7 mouse cellular contexts compared by ENCODE assay signal in genomic region chr10:81175936-81176465, GRCm38 (mm10). TPM values are rescaled to one million over a fixed set of nuclear protein-coding genes. Genes with fewer than 3 reads are reported as not detected.
DNase-seq lines count a peak whose midpoint lies in the region; ATAC-seq and TF ChIP-seq lines count a peak whose summit lies in the region.

No protein-coding gene starts in this region.

- peak overlapping the region; percentile 94 for H3K4me3 ChIP-seq in testis, adult 2 months (ENCODE audit: control insufficient read depth, low read depth, low read length)
- H3K4me3 ChIP-seq in forebrain, embryonic 12.5 days (replicated peaks), result peak overlapping the region; percentile 100
- H3K4me3 ChIP-seq in neural tube, embryonic 12.5 days, result peak overlapping the region; percentile 85

- H3K36me3 ChIP-seq in testis, adult 2 months (ENCODE audit: control insufficient read depth, insufficient read depth, low read length), result no peaks in the 10 kb centered on the region; the same call in none of the 2 replicates
- peaks cover 37% of the 10 kb centered on the region for H3K36me3 ChIP-seq in forebrain, embryonic 12.5 days (replicated peaks)
- H3K36me3 ChIP-seq in neural tube, embryonic 12.5 days, result peaks cover 38% of the 10 kb centered on the region

- H3K9ac ChIP-seq in forebrain, embryonic 12.5 days, result peak overlapping the region; percentile 29; the same call in 1 of the 2 replicates
- H3K9ac ChIP-seq in neural tube, embryonic 12.5 days, result peak overlapping the region; percentile 10; the same call in 1 of the 2 replicates

- H3K27ac ChIP-seq in testis, adult 2 months (ENCODE audit: control insufficient read depth, insufficient read depth, low read depth, low read length), result peak overlapping the region; percentile 97
- H3K27ac ChIP-seq in forebrain, embryonic 12.5 days, result peak overlapping the region; percentile 95
- peak overlapping the region; percentile 57; the same call in 1 of the 2 replicates for H3K27ac ChIP-seq in neural tube, embryonic 12.5 days

- TF ChIP-seq CTCF in testis, adult 2 months (IDR thresholded peaks at IDR 0.05; ENCODE audit: control insufficient read depth, insufficient read depth, insufficient replicate concordance, low read depth, low read length), result no peak

- no peaks in the 10 kb centered on the region for H3K9me3 ChIP-seq in forebrain, embryonic 12.5 days
- H3K9me3 ChIP-seq in neural tube, embryonic 12.5 days, result no peaks in the 10 kb centered on the region

- TF ChIP-seq POLR2A in testis, adult 2 months (IDR thresholded peaks at IDR 0.05; ENCODE audit: control insufficient read depth, low read depth, low read length), result no peak

- no peaks in the 10 kb centered on the region for H3K27me3 ChIP-seq in testis, adult 2 months (ENCODE audit: control insufficient read depth, insufficient read depth, low read length)
- no peaks in the 10 kb centered on the region for H3K27me3 ChIP-seq in forebrain, embryonic 12.5 days
- H3K27me3 ChIP-seq in neural tube, embryonic 12.5 days (replicated peaks), result no peaks in the 10 kb centered on the region

- no peak for DNase-seq in testis, postnatal 10 days (ENCODE audit: low spot score)
- peak; percentile 78 for DNase-seq in kidney, postnatal 10 days
- no peak for DNase-seq in frontal cortex, postnatal 36 days (ENCODE audit: low spot score in 2 of 2)

- H3K4me1 ChIP-seq in testis, adult 2 months (ENCODE audit: control insufficient read depth, insufficient read depth, low read length), result peaks cover 24% of the 10 kb centered on the region
- peaks cover 53% of the 10 kb centered on the region for H3K4me1 ChIP-seq in forebrain, embryonic 12.5 days
- H3K4me1 ChIP-seq in neural tube, embryonic 12.5 days, result peaks cover 44% of the 10 kb centered on the region

- peak; percentile 12 for ATAC-seq in forebrain, embryonic 12.5 days (ENCODE audit: low FRiP score)
- 0 out of 2 replicates have a peak, but pooled peaks have one; percentile 1 for ATAC-seq in neural tube, embryonic 12.5 days (ENCODE audit: low FRiP score, low read depth)
- no peak for ATAC-seq in monocyte, adult 5-6 weeks (replicated peaks; ENCODE audit: insufficient number of reproducible peaks, low FRiP score, low TSS enrichment, poor library complexity, severe bottlenecking)

- WGBS in forebrain, embryonic 12.5 days, result 11% methylated on average over 13 of the region's 13 CpGs
- 9% methylated on average over 13 of the region's 13 CpGs for WGBS in neural tube, embryonic 12.5 days

- H3K4me2 ChIP-seq in forebrain, embryonic 12.5 days, result peak overlapping the region; percentile 97
- H3K4me2 ChIP-seq in neural tube, embryonic 12.5 days (replicated peaks), result peak overlapping the region; percentile 99

RNA-seq across cellular contexts. Expression of gene Eef2, which starts 0.4 kb away (rescaled TPM):
- polyA plus RNA-seq in testis, adult 2 months (2012; rRNA removed), result 1,507 and 1,673 TPM in 2 replicates
- 518 and 540 TPM in 2 replicates for polyA plus RNA-seq in forebrain, embryonic 12.5 days (2016; fragmentation: Nextera tagmentation; extraction: Ambion mirVana)
- 515 and 520 TPM in 2 replicates for polyA plus RNA-seq in neural tube, embryonic 12.5 days (2016; fragmentation: Nextera tagmentation; extraction: Ambion mirVana)
- total RNA-seq in monocyte, adult 5-6 weeks (2017), result 1,029 to 1,258 TPM (median 1,077 TPM) in 3 replicates

RNA-seq across cellular contexts. Expression of gene Dapk3, which starts 6.8 kb away (rescaled TPM):
- 52.6 and 61.6 TPM in 2 replicates for polyA plus RNA-seq in testis, adult 2 months (2012; rRNA removed)
- polyA plus RNA-seq in forebrain, embryonic 12.5 days (2016; fragmentation: Nextera tagmentation; extraction: Ambion mirVana), result 62.8 and 67.4 TPM in 2 replicates
- polyA plus RNA-seq in neural tube, embryonic 12.5 days (2016; fragmentation: Nextera tagmentation; extraction: Ambion mirVana), result 87.7 and 88.4 TPM in 2 replicates
- 30.4 to 45.3 TPM (median 37.3 TPM) in 3 replicates for total RNA-seq in monocyte, adult 5-6 weeks (2017)

RNA-seq across cellular contexts. Expression of gene 4930442H23Rik, which starts 7.6 kb away (rescaled TPM):
- polyA plus RNA-seq in testis, adult 2 months (2012; rRNA removed), result 1.4 and 1.8 TPM in 2 replicates
- polyA plus RNA-seq in forebrain, embryonic 12.5 days (2016; fragmentation: Nextera tagmentation; extraction: Ambion mirVana), result not detected in 2 replicates
- polyA plus RNA-seq in neural tube, embryonic 12.5 days (2016; fragmentation: Nextera tagmentation; extraction: Ambion mirVana), result not detected in 2 replicates
- total RNA-seq in monocyte, adult 5-6 weeks (2017), result 0.49 TPM in 1 of 3 replicates, not detected in the others

RNA-seq across cellular contexts. Expression of gene Pias4, which starts 8.3 kb away (rescaled TPM):
- polyA plus RNA-seq in testis, adult 2 months (2012; rRNA removed), result 164 and 184 TPM in 2 replicates
- polyA plus RNA-seq in forebrain, embryonic 12.5 days (2016; fragmentation: Nextera tagmentation; extraction: Ambion mirVana), result 51.6 and 52.9 TPM in 2 replicates
- polyA plus RNA-seq in neural tube, embryonic 12.5 days (2016; fragmentation: Nextera tagmentation; extraction: Ambion mirVana), result 67.6 and 70.6 TPM in 2 replicates
- total RNA-seq in monocyte, adult 5-6 weeks (2017), result 13.0 to 24.9 TPM (median 21.2 TPM) in 3 replicates

RNA-seq across cellular contexts. Expression of gene Nmrk2, which starts 25.9 kb away (rescaled TPM):
- polyA plus RNA-seq in testis, adult 2 months (2012; rRNA removed), result not detected in 2 replicates
- polyA plus RNA-seq in forebrain, embryonic 12.5 days (2016; fragmentation: Nextera tagmentation; extraction: Ambion mirVana), result not detected in 2 replicates
- 0.14 TPM in 1 of 2 replicates, not detected in the other for polyA plus RNA-seq in neural tube, embryonic 12.5 days (2016; fragmentation: Nextera tagmentation; extraction: Ambion mirVana)
- total RNA-seq in monocyte, adult 5-6 weeks (2017), result not detected in 3 replicates
